Mouse (Mus musculus): ENCODE data around the gene Atp2c1.

Gene Atp2c1

GRCm38 (mm10) chr9:105482715-105483510 is 44.2 kb downstream of the Atp2c1 start:
- H3K27me3 ChIP-seq (ENCODE audit: insufficient read depth, low read length), result no peaks in the 10 kb centered on the region
- peaks cover 48% of the 10 kb centered on the region for H3K4me1 ChIP-seq (replicated peaks; ENCODE audit: low read depth, low read length)
- H3K36me3 ChIP-seq (ENCODE audit: insufficient read depth, low read length), result peaks cover 10% of the 10 kb centered on the region
- TF ChIP-seq CTCF (conservative IDR thresholded peaks at IDR 0.05; ENCODE audit: low read length) (no peak), NANOG (IDR thresholded peaks at IDR 0.05; ENCODE audit: borderline replicate concordance, low read length) (no peak), POU5F1 (IDR thresholded peaks at IDR 0.05; ENCODE audit: borderline replicate concordance, low read length) (no peak)
- no peak overlapping the region for H3K4me3 ChIP-seq (replicated peaks; ENCODE audit: low read length)
- H3K9me3 ChIP-seq (ENCODE audit: low read length), result no peaks in the 10 kb centered on the region

DNA sequence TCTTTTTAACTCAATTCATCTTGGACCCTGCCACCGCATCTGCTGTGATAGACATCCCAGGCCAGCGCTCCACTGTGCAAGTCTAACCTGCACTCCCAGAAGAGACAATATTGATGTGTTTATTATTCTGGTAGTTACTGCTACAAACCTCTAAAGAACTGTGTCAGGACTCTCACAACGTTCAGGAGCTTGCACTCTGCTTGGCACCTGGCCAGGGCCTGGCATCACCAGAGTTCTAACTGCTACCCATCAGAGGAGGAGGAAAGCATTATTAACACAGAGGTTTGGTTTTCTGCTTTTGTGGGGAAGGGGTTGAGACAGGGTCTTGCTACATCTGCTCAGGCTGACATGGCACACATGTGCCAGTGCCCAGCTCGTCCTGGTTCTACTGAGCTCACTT is 45.0 kb downstream of the Atp2c1 start:
- Histone ChIP-seq H3K27me3 (ENCODE audit: insufficient read depth, low read length) (no peaks in the 10 kb centered on the region), H3K36me3 (ENCODE audit: insufficient read depth, low read length) (peaks cover 8% of the 10 kb centered on the region; the same call in 1 of the 2 replicates), H3K4me3 (replicated peaks; ENCODE audit: low read length) (no peak overlapping the region), H3K9me3 (ENCODE audit: low read length) (no peaks in the 10 kb centered on the region), H3K4me1 (replicated peaks; ENCODE audit: low read depth, low read length) (peaks cover 40% of the 10 kb centered on the region)
- no peak for TF ChIP-seq NANOG (IDR thresholded peaks at IDR 0.05; ENCODE audit: borderline replicate concordance, low read length)
- no peak for TF ChIP-seq POU5F1 (IDR thresholded peaks at IDR 0.05; ENCODE audit: borderline replicate concordance, low read length)

DNA sequence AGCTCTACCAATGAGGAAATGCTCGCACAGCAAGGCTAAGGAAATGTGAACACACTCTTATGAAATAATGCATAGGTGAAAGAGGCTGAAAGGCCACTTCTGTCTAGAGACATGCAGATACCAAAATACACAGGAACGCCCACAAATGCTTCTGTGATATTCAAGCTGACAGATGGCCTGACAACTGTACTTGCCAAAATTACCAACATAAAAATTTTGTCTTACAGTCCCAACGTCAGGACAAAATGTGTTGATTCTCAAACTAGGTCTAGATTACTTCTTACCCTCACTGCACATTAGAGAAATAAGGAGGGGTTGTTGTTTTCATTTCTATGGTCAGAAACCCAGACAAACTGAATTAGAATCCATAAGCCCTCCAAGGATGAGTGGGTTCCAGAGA is 51.0 kb downstream of the Atp2c1 start:
- TF ChIP-seq NANOG (IDR thresholded peaks at IDR 0.05; ENCODE audit: borderline replicate concordance, low read length), result no peak
- TF ChIP-seq CTCF (conservative IDR thresholded peaks at IDR 0.05; ENCODE audit: low read length), result no peak
- TF ChIP-seq POU5F1 (IDR thresholded peaks at IDR 0.05; ENCODE audit: borderline replicate concordance, low read length), result no peak
- Histone ChIP-seq H3K4me3 (replicated peaks; ENCODE audit: low read length) (no peak overlapping the region), H3K4me1 (replicated peaks; ENCODE audit: low read depth, low read length) (peaks cover 4% of the 10 kb centered on the region; the same call in 1 of the 2 replicates), H3K9me3 (ENCODE audit: low read length) (no peaks in the 10 kb centered on the region), H3K27me3 (ENCODE audit: insufficient read depth, low read length) (no peaks in the 10 kb centered on the region), H3K36me3 (ENCODE audit: insufficient read depth, low read length) (peaks cover 24% of the 10 kb centered on the region)

DNA sequence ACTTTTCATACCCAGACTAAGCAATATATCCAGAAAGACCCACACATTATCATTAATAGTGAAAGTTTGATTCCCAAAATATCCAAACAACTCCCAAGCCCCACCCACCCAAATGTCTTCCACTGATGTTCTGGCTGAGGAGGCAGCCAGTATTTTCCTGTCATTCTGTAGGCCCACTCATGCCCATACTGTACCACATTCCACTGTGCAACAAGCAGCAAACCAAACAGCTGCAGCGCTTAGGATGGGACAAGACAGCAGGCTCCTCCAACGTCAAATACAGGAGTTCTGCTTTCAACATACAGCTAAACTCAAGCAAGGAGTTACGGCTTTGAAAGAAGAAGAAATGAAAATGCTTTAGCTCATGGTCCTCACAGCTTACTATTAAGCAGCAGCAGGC is 52.2 kb downstream of the Atp2c1 start:
- Histone ChIP-seq H3K4me1 (replicated peaks; ENCODE audit: low read depth, low read length) (peaks cover 4% of the 10 kb centered on the region; the same call in 1 of the 2 replicates), H3K36me3 (ENCODE audit: insufficient read depth, low read length) (peaks cover 24% of the 10 kb centered on the region), H3K9me3 (ENCODE audit: low read length) (no peaks in the 10 kb centered on the region), H3K4me3 (replicated peaks; ENCODE audit: low read length) (no peak overlapping the region), H3K27me3 (ENCODE audit: insufficient read depth, low read length) (no peaks in the 10 kb centered on the region)
- TF ChIP-seq NANOG (IDR thresholded peaks at IDR 0.05; ENCODE audit: borderline replicate concordance, low read length) (no peak), POU5F1 (IDR thresholded peaks at IDR 0.05; ENCODE audit: borderline replicate concordance, low read length) (no peak), CTCF (conservative IDR thresholded peaks at IDR 0.05; ENCODE audit: low read length) (no peak)

DNA sequence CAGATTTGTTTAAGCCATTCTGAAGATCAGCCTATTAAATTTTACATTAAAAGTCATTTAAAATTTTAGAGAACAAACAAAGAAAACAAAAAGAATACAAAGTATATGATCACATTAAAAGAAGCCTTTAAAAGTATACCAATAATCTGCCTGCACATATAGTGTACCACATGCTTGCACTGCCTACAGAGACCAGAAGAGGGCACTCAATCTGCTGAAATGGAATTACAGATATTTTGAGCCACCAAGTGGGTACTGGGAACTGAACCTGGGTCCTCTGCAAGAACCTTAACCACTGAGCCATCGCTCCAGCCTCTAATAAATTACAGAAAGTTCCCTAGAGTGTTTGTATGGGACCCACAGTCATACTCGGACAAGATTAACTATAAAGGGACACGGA is 59.3 kb downstream of the Atp2c1 start:
- Histone ChIP-seq H3K36me3 (ENCODE audit: insufficient read depth, low read length) (peaks cover 27% of the 10 kb centered on the region), H3K4me1 (replicated peaks; ENCODE audit: low read depth, low read length) (peaks cover 4% of the 10 kb centered on the region; the same call in 1 of the 2 replicates)
- TF ChIP-seq CTCF (conservative IDR thresholded peaks at IDR 0.05; ENCODE audit: low read length), result peak; percentile 69
- TF ChIP-seq NANOG (IDR thresholded peaks at IDR 0.05; ENCODE audit: borderline replicate concordance, low read length), result no peak

GRCm38 (mm10) chr9:105461496-105461895 is 65.6 kb downstream of the Atp2c1 start:
- no peak for TF ChIP-seq NANOG (IDR thresholded peaks at IDR 0.05; ENCODE audit: borderline replicate concordance, low read length)
- TF ChIP-seq POU5F1 (IDR thresholded peaks at IDR 0.05; ENCODE audit: borderline replicate concordance, low read length), result no peak
- TF ChIP-seq CTCF (conservative IDR thresholded peaks at IDR 0.05; ENCODE audit: low read length), result no peak
- no peaks in the 10 kb centered on the region for H3K27me3 ChIP-seq (ENCODE audit: insufficient read depth, low read length)

More for the DNA sequence above, 59.3 kb downstream of the Atp2c1 start:
- H3K9me3 ChIP-seq (ENCODE audit: low read length), result no peaks in the 10 kb centered on the region
- H3K4me3 ChIP-seq (replicated peaks; ENCODE audit: low read length), result no peak overlapping the region
- H3K27me3 ChIP-seq (ENCODE audit: insufficient read depth, low read length), result no peaks in the 10 kb centered on the region

GRCm38 (mm10) chr9:105459032-105459431 is 68.1 kb downstream of the Atp2c1 start:
- H3K9me3 ChIP-seq (ENCODE audit: low read length), result no peaks in the 10 kb centered on the region

More at GRCm38 (mm10) chr9:105461496-105461895, 65.6 kb downstream of the Atp2c1 start:
- H3K4me3 ChIP-seq (replicated peaks; ENCODE audit: low read length), result no peak overlapping the region
- no peaks in the 10 kb centered on the region for H3K4me1 ChIP-seq (replicated peaks; ENCODE audit: low read depth, low read length)
- peaks cover 53% of the 10 kb centered on the region for H3K36me3 ChIP-seq (ENCODE audit: insufficient read depth, low read length)
- no peaks in the 10 kb centered on the region for H3K9me3 ChIP-seq (ENCODE audit: low read length)

GRCm38 (mm10) chr9:105408549-105408948 is 118.6 kb downstream of the Atp2c1 start:
- H3K27me3 ChIP-seq (ENCODE audit: insufficient read depth, low read length), result no peaks in the 10 kb centered on the region
- peaks cover 13% of the 10 kb centered on the region for H3K4me1 ChIP-seq (replicated peaks; ENCODE audit: low read depth, low read length)
- no peak overlapping the region for H3K4me3 ChIP-seq (replicated peaks; ENCODE audit: low read length)
- H3K36me3 ChIP-seq (ENCODE audit: insufficient read depth, low read length), result peaks cover 62% of the 10 kb centered on the region
- TF ChIP-seq POU5F1 (IDR thresholded peaks at IDR 0.05; ENCODE audit: borderline replicate concordance, low read length), result no peak
- no peak for TF ChIP-seq NANOG (IDR thresholded peaks at IDR 0.05; ENCODE audit: borderline replicate concordance, low read length)
- TF ChIP-seq CTCF (conservative IDR thresholded peaks at IDR 0.05; ENCODE audit: low read length), result no peak
- H3K9me3 ChIP-seq (ENCODE audit: low read length), result no peaks in the 10 kb centered on the region

More at GRCm38 (mm10) chr9:105459032-105459431, 68.1 kb downstream of the Atp2c1 start:
- no peaks in the 10 kb centered on the region for H3K4me1 ChIP-seq (replicated peaks; ENCODE audit: low read depth, low read length)
- TF ChIP-seq NANOG (IDR thresholded peaks at IDR 0.05; ENCODE audit: borderline replicate concordance, low read length), result no peak
- no peak for TF ChIP-seq POU5F1 (IDR thresholded peaks at IDR 0.05; ENCODE audit: borderline replicate concordance, low read length)
- no peak for TF ChIP-seq CTCF (conservative IDR thresholded peaks at IDR 0.05; ENCODE audit: low read length)
- H3K27me3 ChIP-seq (ENCODE audit: insufficient read depth, low read length), result no peaks in the 10 kb centered on the region
- H3K36me3 ChIP-seq (ENCODE audit: insufficient read depth, low read length), result peaks cover 61% of the 10 kb centered on the region
- H3K4me3 ChIP-seq (replicated peaks; ENCODE audit: low read length), result no peak overlapping the region
